Mouse (Mus musculus): ENCODE measurements at regions not wholly inside any gene's neighbourhood (a gene's known extent, or its start where the extent isn't known, plus 50 kb on each side); places are given as distances from the start of the nearest gene placed in this dataset.

- no peak for TF ChIP-seq CTCF (IDR thresholded peaks at IDR 0.05)
- POLR2A ChIA-PET = no interaction called here
- H3K27me3 ChIP-seq = no peaks in the 10 kb centered on the region
- CTCF ChIA-PET = interaction anchor here (1.5 kb wide), 1 partner anchor 10 kb away, joined by 3 read pairs; no protein-coding TSS in a partner anchor
- in situ Hi-C loops (cut with MboI; ENCODE audit: low pct_unique_long_range_greater_than_20kb) = no loop called here
- DNase-seq (ENCODE audit: low read depth, low spot score) (no peak), ATAC-seq (no peak)
Observed at GRCm38 (mm10) chr13:101565323-101565722, 202.7 kb downstream of the Pik3r1 start.

GRCm38 (mm10) chr13:101555371-101555874 is 212.6 kb downstream of the Pik3r1 start:
- POLR2A ChIA-PET = interaction anchor here (1.8 kb wide), 1 partner anchor 10 kb away, joined by 8 read pairs; no protein-coding TSS in a partner anchor
- CTCF ChIA-PET = interaction anchor here (0.9 to 1.8 kb wide), 4 partner anchors 10 to 664 kb away, joined by 3 to 7 read pairs (median 3); no protein-coding TSS in a partner anchor
- DNase-seq (ENCODE audit: low read depth, low spot score) (peak; percentile 49), ATAC-seq (peak; percentile 57)
- in situ Hi-C loops (cut with MboI; ENCODE audit: low pct_unique_long_range_greater_than_20kb) = no loop called here
- H3K27me3 ChIP-seq = no peaks in the 10 kb centered on the region
- no peak for TF ChIP-seq CTCF (IDR thresholded peaks at IDR 0.05)

GRCm38 (mm10) chr13:101553131-101553549 is 214.9 kb downstream of the Pik3r1 start:
- DNase-seq (ENCODE audit: low read depth, low spot score) (no peak), ATAC-seq (no peak)
- ChIA-PET POLR2A (interaction anchor here (0.5 to 1.1 kb wide), 2 partner anchors 12 to 84 kb away, joined by 3 read pairs; no protein-coding TSS in a partner anchor), CTCF (no interaction called here)
- in situ Hi-C loops (cut with MboI; ENCODE audit: low pct_unique_long_range_greater_than_20kb) = no loop called here
- H3K27me3 ChIP-seq = no peaks in the 10 kb centered on the region
- no peak for TF ChIP-seq CTCF (IDR thresholded peaks at IDR 0.05)

GRCm38 (mm10) chr13:101552451-101552850 is 215.6 kb downstream of the Pik3r1 start:
- POLR2A ChIA-PET = interaction anchor here (1.1 kb wide), 1 partner anchor 12 kb away, joined by 3 read pairs; no protein-coding TSS in a partner anchor
- in situ Hi-C loops (cut with MboI; ENCODE audit: low pct_unique_long_range_greater_than_20kb) = no loop called here
- CTCF ChIA-PET = no interaction called here
- no peaks in the 10 kb centered on the region for H3K27me3 ChIP-seq
- ATAC-seq = no peak
- TF ChIP-seq CTCF (IDR thresholded peaks at IDR 0.05) = no peak
- DNase-seq (ENCODE audit: low read depth, low spot score) = no peak

- POLR2A ChIA-PET = no interaction called here
- no peaks in the 10 kb centered on the region for H3K27me3 ChIP-seq
- DNase-seq (ENCODE audit: low read depth, low spot score) = no peak
- no peak for TF ChIP-seq CTCF (IDR thresholded peaks at IDR 0.05)
- CTCF ChIA-PET = no interaction called here
- in situ Hi-C loops (cut with MboI; ENCODE audit: low pct_unique_long_range_greater_than_20kb) = no loop called here
- no peak for ATAC-seq
Observed at GRCm38 (mm10) chr13:101551068-101551467, 216.9 kb downstream of the Pik3r1 start.

GRCm38 (mm10) chr13:101550526-101550925 is 217.5 kb downstream of the Pik3r1 start:
- ATAC-seq (no peak), DNase-seq (ENCODE audit: low read depth, low spot score) (no peak)
- no peak for TF ChIP-seq CTCF (IDR thresholded peaks at IDR 0.05)
- ChIA-PET CTCF (no interaction called here), POLR2A (interaction anchor here (0.6 to 0.7 kb wide), 2 partner anchors 10 to 1033 kb away, joined by 3 read pairs; no protein-coding TSS in a partner anchor)
- in situ Hi-C loops (cut with MboI; ENCODE audit: low pct_unique_long_range_greater_than_20kb) = no loop called here
- H3K27me3 ChIP-seq = no peaks in the 10 kb centered on the region

GRCm38 (mm10) chr13:101547887-101548286 is 220.1 kb downstream of the Pik3r1 start:
- TF ChIP-seq CTCF (IDR thresholded peaks at IDR 0.05) = no peak
- ATAC-seq = no peak
- in situ Hi-C loops (cut with MboI; ENCODE audit: low pct_unique_long_range_greater_than_20kb) = no loop called here
- no peak for DNase-seq (ENCODE audit: low read depth, low spot score)
- no peaks in the 10 kb centered on the region for H3K27me3 ChIP-seq
- ChIA-PET POLR2A (no interaction called here), CTCF (no interaction called here)

- no peak for TF ChIP-seq CTCF (IDR thresholded peaks at IDR 0.05)
- in situ Hi-C loops (cut with MboI; ENCODE audit: low pct_unique_long_range_greater_than_20kb) = no loop called here
- ATAC-seq (no peak), DNase-seq (ENCODE audit: low read depth, low spot score) (no peak)
- ChIA-PET CTCF (no interaction called here), POLR2A (no interaction called here)
- no peaks in the 10 kb centered on the region for H3K27me3 ChIP-seq
Observed at GRCm38 (mm10) chr13:101547365-101547764, 220.7 kb downstream of the Pik3r1 start.

GRCm38 (mm10) chr13:101545344-101546181 is 222.5 kb downstream of the Pik3r1 start:
- ChIA-PET POLR2A (interaction anchor here (1.8 kb wide), 1 partner anchor 9 kb away, joined by 8 read pairs; no protein-coding TSS in a partner anchor), CTCF (interaction anchor here (0.7 to 0.9 kb wide), 2 partner anchors 22 to 646 kb away, joined by 3 read pairs; no protein-coding TSS in a partner anchor)
- no peak for DNase-seq (ENCODE audit: low read depth, low spot score)
- no peak for ATAC-seq
- H3K27me3 ChIP-seq = no peaks in the 10 kb centered on the region
- in situ Hi-C loops (cut with MboI; ENCODE audit: low pct_unique_long_range_greater_than_20kb) = no loop called here
- TF ChIP-seq CTCF (IDR thresholded peaks at IDR 0.05) = no peak

- peak; percentile 96 for ATAC-seq
- CTCF ChIA-PET = interaction anchor here (0.8 to 3.1 kb wide), 2 partner anchors 12 to 31 kb away, joined by 3 to 12 read pairs; no protein-coding TSS in a partner anchor
Observed at GRCm38 (mm10) chr13:101540391-101541191, 227.4 kb downstream of the Pik3r1 start.

More at GRCm38 (mm10) chr13:101540391-101541191, 227.4 kb downstream of the Pik3r1 start:
- no peaks in the 10 kb centered on the region for H3K27me3 ChIP-seq
- DNase-seq (ENCODE audit: low read depth, low spot score) = peak; percentile 77
- POLR2A ChIA-PET = interaction anchor here (0.5 to 1.3 kb wide), 4 partner anchors 10 to 1741 kb away, joined by 3 to 5 read pairs (median 4); no protein-coding TSS in a partner anchor
- in situ Hi-C loops (cut with MboI; ENCODE audit: low pct_unique_long_range_greater_than_20kb) = no loop called here
- TF ChIP-seq CTCF (IDR thresholded peaks at IDR 0.05) = no peak

Measured in Patski (cell line).